Mouse (Mus musculus) intestine, postnatal 0 days (tissue): ENCODE results near the gene Shmt2. TPM values are rescaled to one million over a fixed set of nuclear protein-coding genes. Genes with fewer than 3 reads are reported as not detected.
A peak's percentile ranks its signal among the peaks of the same experiment; 100 is the strongest.

Experiments used
- ATAC-seq: fragments of 200-750 bp; cut with Nextera tagmentation; 2 replicates; pipeline ENCODE4 v1.8.0; 2017; ENCODE audit warnings: mild to moderate bottlenecking, moderate TSS enrichment, moderate library complexity
- H3K27ac ChIP-seq: fragments of 300-500 bp; sonication (generic); 2 replicates; pipeline ENCODE4 v1.5.1; 2014; ENCODE audit warnings: mild to moderate bottlenecking, low read depth, low read length, moderate library complexity
- H3K27me3 ChIP-seq: fragments of 300-500 bp; sonication (generic); replicated peaks from 2 replicates; pipeline ENCODE4 v1.6.1; 2014; ENCODE audit warnings: low read length, mixed read lengths; ENCODE audit not compliant: control insufficient read depth, insufficient read depth
- H3K36me3 ChIP-seq: fragments of 300-500 bp; sonication (generic); 2 replicates; pipeline ENCODE4 v1.6.1; 2014; ENCODE audit warnings: mild to moderate bottlenecking, moderate library complexity; ENCODE audit not compliant: control insufficient read depth, insufficient read depth
- H3K4me1 ChIP-seq: fragments of 300-500 bp; sonication (generic); replicated peaks from 2 replicates; pipeline ENCODE4 v1.6.1; 2014; ENCODE audit warnings: antibody characterized with exemption, low read length, mixed read lengths; ENCODE audit not compliant: control insufficient read depth, insufficient read depth
- H3K4me2 ChIP-seq: fragments of 300-500 bp; sonication (generic); replicated peaks from 2 replicates; pipeline ENCODE4 v1.6.1; 2014; ENCODE audit warnings: low read depth, mild to moderate bottlenecking, moderate library complexity
- H3K4me3 ChIP-seq: fragments of 300-500 bp; sonication (generic); 2 replicates; pipeline ENCODE4 v1.5.1; 2014; ENCODE audit warnings: low read depth, low read length
- H3K9ac ChIP-seq: fragments of 300-500 bp; sonication (generic); 2 replicates; pipeline ENCODE4 v1.6.1; 2014; ENCODE audit warnings: mild to moderate bottlenecking, low read depth, low read length
- H3K9me3 ChIP-seq: fragments of 300-500 bp; sonication (generic); 2 replicates; pipeline ENCODE4 v1.6.1; 2016; ENCODE audit warnings: mixed run types; ENCODE audit not compliant: control insufficient read depth
- CTCF ChIP-seq: sonication (generic); IDR thresholded peaks from 2 replicates; pipeline ENCODE4 v1.5.1; 2016; ENCODE audit warnings: low read depth, mild to moderate bottlenecking, control low read depth, antibody characterized with exemption, moderate library complexity
- WGBS: fragments of 180-500 bp; shearing (Covaris S2); extraction: QIAGEN DNeasy Blood & Tissue Kit; methylation state at CpG from one replicate; pipeline ENCODE4 v1.1.7; 2014; 5-methylcytosine and 5-hydroxymethylcytosine counted together
- polyA plus RNA-seq: library from polyadenylated mRNA; unstranded; fragments of >200 nt; fragmentation: Nextera tagmentation; extraction: Ambion mirVana; gene quantifications from 2 replicates; pipeline ENCODE4 v1.2.1, GENCODE M21; 2015

Gene Shmt2
- polyA plus RNA-seq, 1 experiment from 2014 or later = 26.2 TPM

DNA sequence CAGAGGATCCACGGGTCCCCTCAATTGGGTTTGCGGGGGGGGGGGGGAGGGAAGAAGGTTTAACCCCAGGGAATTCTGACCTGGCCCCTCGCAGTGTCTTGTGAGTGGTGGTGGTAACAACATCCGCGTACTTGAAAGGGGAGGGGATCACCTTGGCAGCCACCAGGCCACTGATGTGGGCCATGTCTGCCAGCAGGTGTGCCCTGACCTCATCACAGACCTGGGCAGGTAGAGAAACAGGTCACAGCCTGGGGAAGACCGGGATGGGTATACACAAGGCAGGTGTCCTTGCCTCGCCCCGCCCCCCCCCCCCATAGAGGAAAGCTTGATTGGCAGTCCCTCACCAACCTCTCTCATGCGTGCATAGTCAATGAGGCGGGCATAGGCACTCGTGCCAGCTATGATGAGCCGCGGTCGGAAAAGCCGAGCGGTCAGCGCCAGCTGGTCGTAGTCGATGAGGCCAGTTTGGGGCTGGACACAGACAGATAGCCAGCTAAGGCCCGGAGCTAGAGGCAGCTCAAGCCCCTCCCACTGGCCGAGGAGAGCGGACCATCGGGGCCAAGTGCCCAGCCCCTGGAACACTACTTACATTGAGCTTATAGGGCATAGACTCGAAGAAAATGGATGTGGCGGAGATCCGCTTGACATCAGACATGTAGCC, 3.1 kb downstream of the Shmt2 start:
- Histone ChIP-seq H3K36me3 (peaks cover 18% of the 10 kb centered on the region), H3K9me3 (no peaks in the 10 kb centered on the region), H3K4me1 (0 out of 2 replicates have a peak, but pooled peaks cover 18% of the 10 kb centered on the region), H3K4me3 (no peak overlapping the region), H3K4me2 (no peak overlapping the region), H3K27me3 (peaks cover 9% of the 10 kb centered on the region), H3K9ac (no peak overlapping the region), H3K27ac (no peak overlapping the region)
- ATAC-seq = no peak
- no peak for TF ChIP-seq CTCF
- WGBS = 93% methylated on average over 25 of the region's 26 CpGs

DNA sequence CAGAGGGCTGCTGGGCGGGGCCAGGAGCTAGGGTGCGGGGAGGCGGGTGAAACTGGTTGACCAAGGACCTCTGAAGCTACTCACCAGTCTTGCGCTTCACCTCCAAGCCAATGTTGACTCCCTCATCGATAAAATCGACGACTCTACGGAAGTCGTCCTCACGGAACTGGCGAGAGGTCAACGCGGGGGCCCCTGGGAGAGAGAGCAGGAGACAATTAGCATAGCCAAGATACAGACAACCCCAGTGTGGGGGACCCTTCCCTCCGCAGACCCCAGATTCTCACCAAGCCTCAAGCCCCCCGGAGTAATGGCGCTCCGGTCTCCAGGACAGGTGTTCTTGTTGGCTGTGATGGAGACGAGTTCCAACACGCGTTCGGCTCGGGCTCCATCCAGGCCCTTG, 4.3 kb downstream of the Shmt2 start:
- WGBS = 92% methylated on average over 22 of the region's 22 CpGs
- no peak for ATAC-seq
- Histone ChIP-seq H3K27me3 (peaks cover 16% of the 10 kb centered on the region; the same call in 1 of the 2 replicates), H3K9me3 (no peaks in the 10 kb centered on the region), H3K36me3 (peaks cover 18% of the 10 kb centered on the region), H3K27ac (0 out of 2 replicates have a peak overlapping the region, but pooled peaks have one; percentile 15), H3K4me3 (no peak overlapping the region), H3K4me2 (no peak overlapping the region), H3K9ac (no peak overlapping the region), H3K4me1 (peaks cover 21% of the 10 kb centered on the region; the same call in 1 of the 2 replicates)
- no peak for TF ChIP-seq CTCF

DNA sequence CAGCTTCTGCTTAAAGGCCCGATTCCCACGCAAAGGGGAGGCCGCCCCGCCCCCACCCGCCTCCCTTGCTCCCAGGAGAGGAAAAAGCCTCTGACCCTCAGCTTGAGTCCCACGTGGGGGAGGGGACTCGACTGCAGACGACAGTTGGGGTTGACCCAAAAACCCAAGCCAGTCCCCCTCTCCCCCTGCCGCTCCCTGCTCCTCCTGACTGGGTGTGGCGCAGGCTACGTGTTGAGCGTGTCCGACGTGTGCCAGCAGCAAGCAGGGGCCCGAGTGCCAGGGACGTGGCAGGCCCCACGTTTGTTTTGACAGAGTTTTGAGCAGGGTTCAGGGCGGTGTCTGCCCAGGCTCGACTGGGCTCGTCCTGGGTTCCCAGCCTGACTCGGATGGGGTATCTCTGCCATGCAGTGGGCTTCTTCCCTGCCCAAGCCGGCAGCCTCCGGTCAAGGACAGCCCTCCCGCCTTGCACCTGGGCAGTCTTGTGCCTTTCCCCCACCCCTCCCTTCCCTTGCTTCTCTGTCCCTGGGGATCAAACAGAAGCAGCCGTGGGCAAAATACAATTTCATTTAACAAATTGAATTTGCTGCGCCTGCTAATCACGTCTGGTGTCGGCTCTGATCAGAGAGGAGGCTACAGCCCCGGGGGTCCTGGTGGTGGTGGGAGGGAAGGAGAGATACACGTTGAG, 5.5 kb downstream of the Shmt2 start:
- 15% methylated on average over 30 of the region's 30 CpGs for WGBS
- H3K27ac ChIP-seq = no peak overlapping the region

DNA sequence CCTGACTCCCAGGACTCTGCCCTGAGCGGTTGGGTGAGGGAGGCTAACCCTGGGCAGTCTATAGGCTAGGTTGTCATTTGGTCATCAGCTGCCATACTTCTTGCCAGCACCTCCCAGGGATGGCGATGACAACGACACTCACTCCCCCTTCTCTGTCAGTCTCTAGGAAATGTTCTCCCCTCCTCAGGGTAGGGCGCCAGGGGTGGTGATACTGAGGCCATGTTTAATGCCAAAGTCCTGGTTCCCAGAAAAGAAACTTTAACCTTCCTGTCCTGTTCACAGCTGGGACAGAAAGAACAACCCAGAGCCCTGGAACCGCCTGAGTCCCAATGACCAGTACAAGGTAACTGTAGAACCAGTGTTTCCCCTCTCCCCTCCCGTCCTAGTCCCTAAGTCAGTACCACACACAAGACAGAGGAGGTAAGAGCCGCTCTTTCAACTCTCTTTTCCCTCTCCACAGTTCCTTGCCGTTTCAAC, 6.2 kb downstream of the Shmt2 start:
- H3K4me1 ChIP-seq = peaks cover 22% of the 10 kb centered on the region; the same call in 1 of the 2 replicates
- peaks cover 18% of the 10 kb centered on the region for H3K36me3 ChIP-seq
- WGBS = 32% methylated on average over 8 of the region's 8 CpGs
- H3K9ac ChIP-seq = peak overlapping the region; percentile 31; the same call in 1 of the 2 replicates
- no peaks in the 10 kb centered on the region for H3K9me3 ChIP-seq
- no peak for ATAC-seq
- H3K27ac ChIP-seq = no peak overlapping the region
- peak overlapping the region; percentile 27 for H3K4me3 ChIP-seq
- peak overlapping the region; percentile 63 for H3K4me2 ChIP-seq
- peaks cover 27% of the 10 kb centered on the region for H3K27me3 ChIP-seq
- no peak for TF ChIP-seq CTCF

More for the DNA sequence above, 5.5 kb downstream of the Shmt2 start:
- Histone ChIP-seq H3K27me3 (peaks cover 20% of the 10 kb centered on the region), H3K4me1 (peaks cover 23% of the 10 kb centered on the region; the same call in 1 of the 2 replicates), H3K4me2 (peak overlapping the region; percentile 63), H3K4me3 (peak overlapping the region; percentile 27), H3K9me3 (no peaks in the 10 kb centered on the region), H3K9ac (peak overlapping the region; percentile 31), H3K36me3 (peaks cover 18% of the 10 kb centered on the region)
- peak; percentile 17; the same call in 1 of the 2 replicates for ATAC-seq
- TF ChIP-seq CTCF = no peak

DNA sequence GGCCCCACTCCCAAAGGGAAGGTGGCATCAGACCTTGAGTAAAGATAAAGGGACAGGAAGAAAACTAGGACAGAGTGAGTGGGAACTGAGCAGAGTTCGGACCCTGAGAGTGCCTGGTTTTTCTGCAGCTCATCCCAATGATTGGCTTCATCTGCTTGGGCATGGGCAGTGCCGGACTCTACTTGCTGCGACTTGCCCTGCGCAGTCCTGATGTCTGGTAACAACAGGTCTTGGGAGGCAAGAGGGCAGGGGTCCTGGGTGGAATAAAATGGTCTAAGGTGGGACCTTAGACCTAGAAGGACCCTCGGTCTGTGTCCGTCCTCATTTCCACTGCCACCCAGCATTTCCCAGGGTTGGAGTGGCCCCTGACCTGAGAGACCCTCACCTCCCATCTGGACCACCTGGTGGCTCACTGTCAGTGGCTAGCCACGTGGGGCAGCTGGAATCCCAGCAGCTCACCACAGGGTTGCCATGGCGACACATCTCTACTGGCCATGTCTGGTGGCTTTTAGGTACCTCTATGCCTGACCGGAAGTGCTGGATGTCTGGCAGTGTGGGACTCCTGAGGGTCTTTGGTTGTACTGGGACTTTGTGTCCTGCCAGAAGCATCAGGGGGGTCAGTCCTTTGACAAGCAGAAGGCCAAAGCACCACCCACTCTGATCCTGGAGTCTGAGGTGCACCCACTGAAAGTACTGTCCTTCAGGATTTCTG, 6.8 kb downstream of the Shmt2 start:
- TF ChIP-seq CTCF = no peak
- no peak overlapping the region for H3K27ac ChIP-seq
- peaks cover 22% of the 10 kb centered on the region; the same call in 1 of the 2 replicates for H3K4me1 ChIP-seq
- ATAC-seq = no peak
- no peak overlapping the region for H3K4me3 ChIP-seq
- no peak overlapping the region for H3K9ac ChIP-seq
- H3K27me3 ChIP-seq = peaks cover 33% of the 10 kb centered on the region
- peaks cover 18% of the 10 kb centered on the region for H3K36me3 ChIP-seq
- no peaks in the 10 kb centered on the region for H3K9me3 ChIP-seq
- 53% methylated on average over 9 of the region's 9 CpGs for WGBS
- H3K4me2 ChIP-seq = peak overlapping the region; percentile 63

DNA sequence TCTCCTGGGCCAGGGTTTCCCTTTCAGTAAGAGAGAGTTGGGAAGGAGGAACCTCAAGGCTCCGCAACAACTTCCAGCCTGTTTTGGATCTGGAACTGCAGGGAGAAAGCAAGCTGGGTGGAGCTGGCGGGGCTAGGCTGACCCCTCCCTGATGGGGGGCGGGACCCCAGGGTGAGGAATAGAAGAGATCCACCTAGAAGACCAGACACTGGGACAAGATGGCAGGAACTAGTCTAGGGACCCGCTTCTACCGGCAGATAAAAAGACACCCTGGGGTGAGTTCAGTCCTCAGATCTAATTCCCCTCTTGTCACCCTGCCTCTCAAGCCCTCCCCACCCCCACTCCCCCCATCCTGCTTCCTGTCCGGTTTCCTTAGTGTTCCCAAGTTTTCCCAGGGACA, 7.5 kb downstream of the Shmt2 start, which contains the start of gene Ndufa4l2:
Gene Ndufa4l2 (plus strand): TSS at position 204 of the 400 bp plus-strand sequence.
- no peak within 1 kb of the TSS for H3K9ac ChIP-seq

More for the DNA sequence above, 7.5 kb downstream of the Shmt2 start, which contains the start of gene Ndufa4l2:
- Histone ChIP-seq H3K27ac (no peak within 1 kb of the TSS), H3K4me1 (peaks cover 22% of the 10 kb centered on the region; the same call in 1 of the 2 replicates), H3K9me3 (no peaks in the 10 kb centered on the region), H3K4me3 (peak within 1 kb of the TSS; percentile 53; the same call in 1 of the 2 replicates), H3K36me3 (peaks cover 18% of the 10 kb centered on the region), H3K4me2 (peak within 1 kb of the TSS; percentile 96), H3K27me3 (peaks cover 40% of the 10 kb centered on the region)
- no peak for ATAC-seq
- WGBS = 34% methylated on average over 6 of the region's 6 CpGs
- TF ChIP-seq CTCF = no peak
